11 mouse cellular contexts compared by ENCODE assay signal in genomic region chr1:159594099-159595058, GRCm38 (mm10).
A peak's percentile ranks its signal among the peaks of the same experiment; 100 is the strongest.
DNase-seq lines count a peak whose midpoint lies in the region; ATAC-seq lines count a peak whose summit lies in the region.
"Had no signal": no experiment of that assay in that cellular context is flagged by ENCODE, and none has a peak within 500 bp of the region (broad histone marks: within the 10 kb centered on the region; RNA-seq: fewer than 3 reads in every experiment).

No protein-coding gene starts in this region.

- H3K4me3 ChIP-seq in midbrain, embryonic 11.5 days (ENCODE audit: low read depth, low read length), result no peak overlapping the region
- H3K4me3 ChIP-seq in midbrain, embryonic 10.5 days, result no peak overlapping the region
- H3K4me3 ChIP-seq in hindbrain, embryonic 15.5 days, result no peak overlapping the region

- H3K4me1 ChIP-seq in midbrain, embryonic 11.5 days (ENCODE audit: control insufficient read depth, insufficient read depth, low read length), result no peaks in the 10 kb centered on the region; the same call in 1 of the 2 replicates
- H3K4me1 ChIP-seq in midbrain, embryonic 10.5 days, result peaks cover 14% of the 10 kb centered on the region
- H3K4me1 ChIP-seq in hindbrain, embryonic 15.5 days (replicated peaks), result peaks cover 17% of the 10 kb centered on the region

- H3K9ac ChIP-seq in midbrain, embryonic 11.5 days (ENCODE audit: low read length), result no peak overlapping the region
- no peak overlapping the region for H3K9ac ChIP-seq in hindbrain, embryonic 15.5 days
- H3K9ac ChIP-seq: liver, embryonic 14.5 days had no signal

- no peak for DNase-seq in midbrain, embryonic 11.5 days (ENCODE audit: low spot score, missing footprints)
- no peak for DNase-seq in midbrain, embryonic 10.5 days (ENCODE audit: low spot score)
- peak; percentile 71 to 78 for DNase-seq in cerebellum, postnatal 14 days
- peak; percentile 49 for DNase-seq in retina, embryonic 14.5 days (ENCODE audit: low spot score)
- DNase-seq in urinary bladder, adult 18-20 months (ENCODE audit: low spot score in 2 of 2), result no peak
- DNase-seq in thymus, postnatal 36 days, result no peak
- no peak for DNase-seq in urinary bladder, postnatal 36 days (ENCODE audit: low spot score in 2 of 2)
- DNase-seq: adrenal gland, postnatal 14 days; kidney, adult 2 months had no signal

- H3K27me3 ChIP-seq in midbrain, embryonic 11.5 days (ENCODE audit: control insufficient read depth, insufficient read depth, low read length), result no peaks in the 10 kb centered on the region
- H3K27me3 ChIP-seq in midbrain, embryonic 10.5 days (ENCODE audit: low read depth, poor library complexity, severe bottlenecking), result no peaks in the 10 kb centered on the region; the same call in 1 of the 2 replicates
- H3K27me3 ChIP-seq in hindbrain, embryonic 15.5 days, result no peaks in the 10 kb centered on the region

- WGBS in midbrain, embryonic 11.5 days, result 74% methylated on average over 14 of the region's 14 CpGs
- 67% methylated on average over 14 of the region's 14 CpGs for WGBS in midbrain, embryonic 10.5 days
- whole genome bisulfite sequencing in hindbrain, embryonic 15.5 days, result 53% methylated on average over 14 of the region's 14 CpGs

- no peak overlapping the region for H3K27ac ChIP-seq in midbrain, embryonic 11.5 days (ENCODE audit: low read depth, low read length)
- H3K27ac ChIP-seq in midbrain, embryonic 10.5 days (replicated peaks), result no peak overlapping the region
- H3K27ac ChIP-seq in hindbrain, embryonic 15.5 days (replicated peaks), result peak overlapping the region; percentile 65
- H3K27ac ChIP-seq: liver, embryonic 14.5 days had no signal

- no peaks in the 10 kb centered on the region for H3K9me3 ChIP-seq in midbrain, embryonic 11.5 days (ENCODE audit: control insufficient read depth, low read length)
- H3K9me3 ChIP-seq in midbrain, embryonic 10.5 days (replicated peaks), result no peaks in the 10 kb centered on the region
- no peaks in the 10 kb centered on the region for H3K9me3 ChIP-seq in hindbrain, embryonic 15.5 days

- no peaks in the 10 kb centered on the region; the same call in 1 of the 2 replicates for H3K36me3 ChIP-seq in midbrain, embryonic 11.5 days (ENCODE audit: control insufficient read depth, insufficient read depth, low read length)
- H3K36me3 ChIP-seq in midbrain, embryonic 10.5 days, result no peaks in the 10 kb centered on the region
- H3K36me3 ChIP-seq in hindbrain, embryonic 15.5 days, result no peaks in the 10 kb centered on the region

- ATAC-seq in midbrain, embryonic 11.5 days (ENCODE audit: low FRiP score), result peak; percentile 24; the same call in 1 of the 2 replicates
- ATAC-seq in hindbrain, embryonic 15.5 days (ENCODE audit: low FRiP score, low read depth), result peak; percentile 89

- no peak overlapping the region for H3K4me2 ChIP-seq in midbrain, embryonic 11.5 days
- H3K4me2 ChIP-seq in hindbrain, embryonic 15.5 days, result no peak overlapping the region; the same call in 1 of the 2 replicates

Comparison
In these comparisons a context has a peak if more than half of its experiments do, and no peak if none do; other contexts are left out.
1. DNase-seq: peak in cerebellum, postnatal 14 days (2 of 2) and retina, embryonic 14.5 days (single experiment); none in midbrain, embryonic 11.5 days (single experiment), midbrain, embryonic 10.5 days (single experiment), urinary bladder, adult 18-20 months (0 of 2), thymus, postnatal 36 days (0 of 2) and urinary bladder, postnatal 36 days (0 of 2).